Mouse (Mus musculus): ENCODE data around the gene H2-Q7. TPM values are rescaled to one million over a fixed set of nuclear protein-coding genes. Genes with fewer than 3 reads are reported as not detected.

The H2-Q7 gene
- polyA plus RNA-seq (2014; fragmentation: Illumina TruSeq; extraction: RNeasy Lipid Tissue Mini Kit (QIAGEN cat#74804)): 2.0 TPM

DNA sequence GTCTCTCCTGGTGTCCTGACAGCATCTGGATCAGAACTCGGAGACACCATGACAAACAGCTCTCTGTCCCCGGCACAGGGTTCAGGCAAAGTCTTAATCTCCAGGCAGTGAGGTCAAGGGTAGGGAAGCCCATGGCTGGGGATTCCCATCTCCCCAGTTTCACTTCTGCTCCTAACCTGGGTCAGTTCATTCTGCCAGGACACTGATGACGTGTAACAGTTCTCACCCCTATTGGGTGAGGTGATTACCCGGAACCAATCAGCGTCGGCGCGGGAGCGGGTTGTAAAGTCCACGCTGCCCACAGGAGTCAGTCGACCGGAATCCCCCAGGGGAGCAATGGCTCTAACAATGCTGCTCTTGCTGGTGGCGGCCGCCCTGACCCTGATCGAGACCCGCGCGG, at the start of gene H2-Q7:
H2-Q7 (plus strand) TSS at position 271 of the 400 bp plus-strand sequence.

DNA sequence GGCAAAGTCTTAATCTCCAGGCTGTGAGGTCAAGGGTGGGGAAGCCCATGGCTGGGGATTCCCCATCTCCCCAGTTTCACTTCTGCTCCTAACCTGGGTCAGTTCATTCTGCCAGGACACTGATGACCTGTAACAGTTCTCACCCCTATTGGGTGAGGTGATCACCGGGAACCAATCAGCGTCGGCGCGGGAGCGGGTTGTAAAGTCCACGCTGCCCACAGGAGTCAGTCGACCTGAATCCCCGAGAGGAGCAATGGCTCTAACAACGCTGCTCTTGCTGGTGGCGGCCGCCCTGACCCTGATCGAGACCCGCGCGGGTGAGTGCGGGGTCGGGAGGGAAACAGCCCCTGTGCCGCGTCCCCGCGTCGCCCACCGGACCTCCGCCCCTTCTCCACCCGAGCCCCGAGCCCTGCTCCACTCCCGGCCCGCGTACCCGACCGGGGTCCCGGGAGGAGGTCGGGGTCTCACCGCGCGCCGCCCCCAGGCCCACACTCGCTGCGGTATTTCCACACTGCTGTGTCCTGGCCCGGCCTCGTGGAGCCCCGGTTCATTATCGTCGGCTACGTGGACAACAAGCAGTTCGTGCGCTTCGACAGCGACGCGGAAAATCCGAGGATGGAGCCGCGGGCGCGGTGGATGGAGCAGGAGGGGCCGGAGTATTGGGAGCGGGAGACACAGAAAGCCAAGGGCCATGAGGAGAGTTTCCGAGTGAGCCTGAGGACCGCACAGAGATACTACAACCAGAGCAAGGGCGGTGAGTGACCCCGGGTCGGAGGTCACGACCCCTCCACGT, 14.1 kb upstream of the H2-Q7 start, which contains the start of gene H2-Q6:
H2-Q6 (plus strand) TSS at position 227 of the 793 bp plus-strand sequence.

DNA sequence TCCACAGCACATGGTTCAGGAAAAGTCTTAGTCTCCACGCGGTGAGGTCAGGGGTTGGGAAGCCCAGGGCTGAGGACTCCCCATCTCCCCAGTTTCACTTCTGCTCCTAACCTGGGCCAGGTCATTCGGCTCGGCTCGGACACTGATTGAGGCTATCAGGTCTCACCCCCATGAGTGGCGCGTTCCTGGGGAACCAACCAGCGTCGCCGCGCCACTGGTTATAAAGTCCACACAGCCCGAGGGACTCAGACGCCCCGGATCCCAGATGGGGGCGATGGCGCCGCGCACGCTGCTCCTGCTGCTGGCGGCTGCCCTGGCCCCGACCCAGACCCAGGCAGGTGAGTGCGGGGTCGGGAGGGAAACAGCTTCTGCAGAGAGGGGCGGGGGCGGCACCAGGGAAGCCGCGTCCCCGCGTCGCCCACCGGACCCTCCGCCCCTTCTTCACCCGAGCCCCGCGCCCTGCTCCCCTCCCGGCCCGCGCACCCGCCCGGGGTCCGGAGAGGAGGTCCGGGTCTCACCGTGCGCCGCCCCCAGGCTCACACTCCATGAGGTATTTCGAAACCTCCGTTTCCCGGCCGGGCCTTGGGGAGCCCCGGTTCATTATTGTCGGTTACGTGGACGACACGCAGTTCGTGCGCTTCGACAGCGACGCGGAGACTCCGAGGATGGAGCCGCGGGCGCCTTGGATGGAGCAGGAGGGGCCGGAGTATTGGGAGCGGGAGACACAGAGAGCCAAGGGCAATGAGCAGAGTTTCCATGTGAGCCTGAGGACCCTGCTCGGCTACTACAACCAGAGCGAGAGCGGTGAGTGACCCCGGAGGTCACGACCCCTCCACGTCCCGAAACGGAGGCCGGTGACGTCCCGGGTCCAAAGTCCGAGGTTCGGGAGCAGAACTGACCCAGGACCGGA, 31.1 kb downstream of the H2-Q7 start, which contains the start of gene H2-Q10:
H2-Q10 (plus strand) TSS at position 248 of the 910 bp plus-strand sequence.

Other genes starting within 250 kb of the H2-Q7 start
- gene Ltb, start 244.7 kb upstream of the H2-Q7 start, polyA plus RNA-seq (2014; fragmentation: Illumina TruSeq; extraction: RNeasy Lipid Tissue Mini Kit (QIAGEN cat#74804)): not detected
- not detected for gene Tnf, start 237.1 kb upstream of the H2-Q7 start, polyA plus RNA-seq (2014; fragmentation: Illumina TruSeq; extraction: RNeasy Lipid Tissue Mini Kit (QIAGEN cat#74804))
- not detected for gene Lta, start 233.8 kb upstream of the H2-Q7 start, polyA plus RNA-seq (2014; fragmentation: Illumina TruSeq; extraction: RNeasy Lipid Tissue Mini Kit (QIAGEN cat#74804))
- gene Gm16181, start 218.3 kb upstream of the H2-Q7 start, polyA plus RNA-seq (2014; fragmentation: Illumina TruSeq; extraction: RNeasy Lipid Tissue Mini Kit (QIAGEN cat#74804)): not detected
- gene Atp6v1g2, start 205.5 kb upstream of the H2-Q7 start, polyA plus RNA-seq (2014; fragmentation: Illumina TruSeq; extraction: RNeasy Lipid Tissue Mini Kit (QIAGEN cat#74804)): 5.4 TPM
- gene Nfkbil1, start 203.4 kb upstream of the H2-Q7 start, polyA plus RNA-seq (2014; fragmentation: Illumina TruSeq; extraction: RNeasy Lipid Tissue Mini Kit (QIAGEN cat#74804)): not detected
- gene Ddx39b, start 197.4 kb upstream of the H2-Q7 start, polyA plus RNA-seq (2014; fragmentation: Illumina TruSeq; extraction: RNeasy Lipid Tissue Mini Kit (QIAGEN cat#74804)): 7.3 TPM
- 26.9 TPM for gene H2-D1, start 176.4 kb upstream of the H2-Q7 start, polyA plus RNA-seq (2014; fragmentation: Illumina TruSeq; extraction: RNeasy Lipid Tissue Mini Kit (QIAGEN cat#74804))
- gene H2-Q1, start 118.8 kb upstream of the H2-Q7 start, polyA plus RNA-seq (2014; fragmentation: Illumina TruSeq; extraction: RNeasy Lipid Tissue Mini Kit (QIAGEN cat#74804)): not detected
- gene H2-Q2, start 96.9 kb upstream of the H2-Q7 start, polyA plus RNA-seq (2014; fragmentation: Illumina TruSeq; extraction: RNeasy Lipid Tissue Mini Kit (QIAGEN cat#74804)): 2.1 TPM
- gene H2-Q4, start 59.5 kb upstream of the H2-Q7 start, polyA plus RNA-seq (2014; fragmentation: Illumina TruSeq; extraction: RNeasy Lipid Tissue Mini Kit (QIAGEN cat#74804)): 21.8 TPM
- 3.0 TPM for gene H2-Q6, start 14.3 kb upstream of the H2-Q7 start, polyA plus RNA-seq (2014; fragmentation: Illumina TruSeq; extraction: RNeasy Lipid Tissue Mini Kit (QIAGEN cat#74804))
- 0.80 TPM for gene H2-Q10, start 30.9 kb downstream of the H2-Q7 start, polyA plus RNA-seq (2014; fragmentation: Illumina TruSeq; extraction: RNeasy Lipid Tissue Mini Kit (QIAGEN cat#74804))
- gene Pou5f1, start 66.9 kb downstream of the H2-Q7 start, polyA plus RNA-seq (2014; fragmentation: Illumina TruSeq; extraction: RNeasy Lipid Tissue Mini Kit (QIAGEN cat#74804)): 0.46 TPM
- 1.9 TPM for gene Tcf19, start 77.7 kb downstream of the H2-Q7 start, polyA plus RNA-seq (2014; fragmentation: Illumina TruSeq; extraction: RNeasy Lipid Tissue Mini Kit (QIAGEN cat#74804))
- 0.23 TPM for gene Cchcr1, start 77.9 kb downstream of the H2-Q7 start, polyA plus RNA-seq (2014; fragmentation: Illumina TruSeq; extraction: RNeasy Lipid Tissue Mini Kit (QIAGEN cat#74804))
- not detected for gene Psors1c2, start 94.0 kb downstream of the H2-Q7 start, polyA plus RNA-seq (2014; fragmentation: Illumina TruSeq; extraction: RNeasy Lipid Tissue Mini Kit (QIAGEN cat#74804))
- not detected for gene Cdsn, start 113.0 kb downstream of the H2-Q7 start, polyA plus RNA-seq (2014; fragmentation: Illumina TruSeq; extraction: RNeasy Lipid Tissue Mini Kit (QIAGEN cat#74804))
- gene 2300002M23Rik, start 128.3 kb downstream of the H2-Q7 start, polyA plus RNA-seq (2014; fragmentation: Illumina TruSeq; extraction: RNeasy Lipid Tissue Mini Kit (QIAGEN cat#74804)): 0.48 TPM
- not detected for gene Sfta2, start 162.4 kb downstream of the H2-Q7 start, polyA plus RNA-seq (2014; fragmentation: Illumina TruSeq; extraction: RNeasy Lipid Tissue Mini Kit (QIAGEN cat#74804))
- gene Gm9573, start 187.5 kb downstream of the H2-Q7 start, polyA plus RNA-seq (2014; fragmentation: Illumina TruSeq; extraction: RNeasy Lipid Tissue Mini Kit (QIAGEN cat#74804)): not detected
- gene Mucl3, start 204.5 kb downstream of the H2-Q7 start, polyA plus RNA-seq (2014; fragmentation: Illumina TruSeq; extraction: RNeasy Lipid Tissue Mini Kit (QIAGEN cat#74804)): 0.17 TPM
- 0.48 TPM for gene Vars2, start 228.4 kb downstream of the H2-Q7 start, polyA plus RNA-seq (2014; fragmentation: Illumina TruSeq; extraction: RNeasy Lipid Tissue Mini Kit (QIAGEN cat#74804))
- gene Gtf2h4, start 234.6 kb downstream of the H2-Q7 start, polyA plus RNA-seq (2014; fragmentation: Illumina TruSeq; extraction: RNeasy Lipid Tissue Mini Kit (QIAGEN cat#74804)): 2.4 TPM

All from ovary, adult 10 weeks (tissue).